Mouse (Mus musculus) CH12F3 (cell line): Measurements from ENCODE around the gene Olfr223.

Experiments used
- in situ Hi-C: fragments of 300-500 bp; cut with MboI; formaldehyde crosslinking; loops from 2 replicates; pipeline ENCODE4 v1.14.3; 2020; ENCODE audit warnings: low sequenced_read_pairs

Gene Olfr223

GRCm38 (mm10) chr11:59599211-59599610, 6.1 kb upstream of the Olfr223 start:
- in situ Hi-C loops: no loop called here

GRCm38 (mm10) chr11:59596950-59597349, 3.9 kb upstream of the Olfr223 start:
- in situ Hi-C loops: no loop called here

- in situ Hi-C loops: no loop called here
Measured at GRCm38 (mm10) chr11:59596091-59596490, 3.0 kb upstream of the Olfr223 start.

- in situ Hi-C loops: no loop called here
Measured at GRCm38 (mm10) chr11:59589496-59589895, 3.6 kb downstream of the Olfr223 start.

- in situ Hi-C loops: no loop called here
Measured at GRCm38 (mm10) chr11:59584539-59584938, 8.6 kb downstream of the Olfr223 start.

GRCm38 (mm10) chr11:59576135-59576534, 17.0 kb downstream of the Olfr223 start, which contains the start of gene Olfr222:
Olfr222 (minus strand) TSS chr11:59576235.
- in situ Hi-C loops: loop anchor here (10.0 kb wide), 1 partner anchor 51 kb away; the partner anchor contains the start of gene Zkscan17

- in situ Hi-C loops: loop anchor here (10.0 kb wide), 1 partner anchor 51 kb away; the partner anchor contains the start of gene Zkscan17
Measured at GRCm38 (mm10) chr11:59575726-59576125, 17.4 kb downstream of the Olfr223 start.

- in situ Hi-C loops: no loop called here
Measured at GRCm38 (mm10) chr11:59569306-59569705, 23.8 kb downstream of the Olfr223 start.

- in situ Hi-C loops: no loop called here
Measured at GRCm38 (mm10) chr11:59562837-59563236, 30.3 kb downstream of the Olfr223 start.

GRCm38 (mm10) chr11:59562336-59562735, 30.8 kb downstream of the Olfr223 start:
- in situ Hi-C loops: no loop called here

GRCm38 (mm10) chr11:59560906-59561305, 32.2 kb downstream of the Olfr223 start:
- in situ Hi-C loops: no loop called here

GRCm38 (mm10) chr11:59554535-59554934, 38.6 kb downstream of the Olfr223 start:
- in situ Hi-C loops: no loop called here

- in situ Hi-C loops: no loop called here
Measured at GRCm38 (mm10) chr11:59554127-59554526, 39.0 kb downstream of the Olfr223 start.

- in situ Hi-C loops: no loop called here
Measured at GRCm38 (mm10) chr11:59544005-59544404, 49.1 kb downstream of the Olfr223 start.

GRCm38 (mm10) chr11:59543376-59543775, 49.7 kb downstream of the Olfr223 start:
- in situ Hi-C loops: no loop called here

- in situ Hi-C loops: no loop called here
Measured at GRCm38 (mm10) chr11:59542442-59542841, 50.6 kb downstream of the Olfr223 start.

- in situ Hi-C loops: no loop called here
Measured at GRCm38 (mm10) chr11:59541324-59541723, 51.8 kb downstream of the Olfr223 start, which contains the start of gene Nlrp3. Nlrp3 (plus strand) TSS chr11:59541568.

- in situ Hi-C loops: no loop called here
Measured at GRCm38 (mm10) chr11:59540123-59540522, 53.0 kb downstream of the Olfr223 start.
